Comparison of ENCODE assay signal across 16 mouse cellular contexts in the genomic region with DNA sequence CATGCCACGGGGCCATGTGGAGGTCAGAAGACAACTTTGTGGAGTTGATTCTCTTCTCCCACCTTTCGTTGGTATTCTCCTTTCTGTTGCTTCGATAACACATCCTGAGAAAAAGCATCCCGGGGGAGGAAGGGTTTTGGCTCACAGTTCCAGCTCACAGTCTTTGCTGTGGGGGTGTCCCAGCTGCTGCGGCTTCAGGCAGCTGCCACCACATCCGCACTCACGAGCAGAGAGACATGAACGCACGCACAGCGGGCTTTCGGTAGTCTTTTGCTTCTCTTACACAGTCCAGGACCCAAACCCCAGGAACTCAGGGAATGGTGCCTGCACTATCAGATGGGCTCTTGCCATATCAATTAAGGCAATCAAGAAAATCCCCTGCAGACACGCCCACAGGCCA. TPM values are rescaled to one million over a fixed set of nuclear protein-coding genes. Genes with fewer than 3 reads are reported as not detected.
A peak's percentile ranks its signal among the peaks of the same experiment; 100 is the strongest.
DNase-seq lines count a peak whose midpoint lies in the region; ATAC-seq lines count a peak whose summit lies in the region.
"Had no signal": no experiment of that assay in that cellular context is flagged by ENCODE, and none has a peak within 500 bp of the region (broad histone marks: within the 10 kb centered on the region; RNA-seq: fewer than 3 reads in every experiment).

No protein-coding gene starts in this region.

- H3K4me3 ChIP-seq in midbrain, embryonic 13.5 days (replicated peaks): no peak overlapping the region
- H3K4me3 ChIP-seq in midbrain, embryonic 15.5 days: no peak overlapping the region
- H3K4me3 ChIP-seq in forebrain, embryonic 16.5 days (replicated peaks; ENCODE audit: low read length): no peak overlapping the region
- H3K4me3 ChIP-seq: heart, embryonic 12.5 days; left cerebral cortex, adult 2 months; liver, embryonic 13.5 days had no signal

- no peaks in the 10 kb centered on the region for H3K36me3 ChIP-seq in midbrain, embryonic 13.5 days
- H3K36me3 ChIP-seq in midbrain, embryonic 15.5 days (replicated peaks): no peaks in the 10 kb centered on the region
- no peaks in the 10 kb centered on the region for H3K36me3 ChIP-seq in forebrain, embryonic 16.5 days (ENCODE audit: control insufficient read depth, insufficient read depth)
- H3K36me3 ChIP-seq: heart, embryonic 12.5 days had no signal

- 78% methylated on average over 12 of the region's 12 CpGs for WGBS in midbrain, embryonic 13.5 days
- 76% methylated on average over 12 of the region's 12 CpGs for whole genome bisulfite sequencing in midbrain, embryonic 15.5 days
- WGBS in forebrain, embryonic 16.5 days: 80% methylated on average over 12 of the region's 12 CpGs

- 0 out of 2 replicates have a peak overlapping the region, but pooled peaks have one; percentile 17 for H3K27ac ChIP-seq in midbrain, embryonic 13.5 days
- no peak overlapping the region for H3K27ac ChIP-seq in midbrain, embryonic 15.5 days
- no peak overlapping the region for H3K27ac ChIP-seq in forebrain, embryonic 16.5 days (ENCODE audit: low read length)
- H3K27ac ChIP-seq: left cerebral cortex, adult 2 months; liver, embryonic 13.5 days had no signal

- DNase-seq in frontal cortex, postnatal 36 days (ENCODE audit: low spot score in 2 of 2): peak; percentile 21 to 35
- no peak for DNase-seq in frontal cortex, postnatal 10 days (ENCODE audit: low spot score in 2 of 2)
- peak; percentile 61 for DNase-seq in brain, adult 2 months (ENCODE audit: low read depth, low spot score)
- peak; percentile 32 for DNase-seq in thymus, postnatal 0 days (ENCODE audit: low spot score)
- DNase-seq in cerebellum, adult 9-10 months: no peak
- DNase-seq: cerebellum, adult 11-12 months; gastrocnemius, postnatal 10 days; kidney, adult 11 months; liver, embryonic 13.5 days; right cerebral cortex, postnatal 4 days had no signal

- H3K4me1 ChIP-seq in midbrain, embryonic 13.5 days (replicated peaks): peaks cover 64% of the 10 kb centered on the region
- peaks cover 46% of the 10 kb centered on the region for H3K4me1 ChIP-seq in midbrain, embryonic 15.5 days
- H3K4me1 ChIP-seq in forebrain, embryonic 16.5 days (replicated peaks; ENCODE audit: control insufficient read depth, insufficient read depth, low read length): peaks cover 19% of the 10 kb centered on the region

- H3K4me2 ChIP-seq in midbrain, embryonic 13.5 days (replicated peaks): no peak overlapping the region
- no peak overlapping the region for H3K4me2 ChIP-seq in midbrain, embryonic 15.5 days
- no peak overlapping the region for H3K4me2 ChIP-seq in forebrain, embryonic 16.5 days (ENCODE audit: low read length)
- H3K4me2 ChIP-seq: heart, embryonic 12.5 days; liver, embryonic 13.5 days had no signal

- H3K9ac ChIP-seq in midbrain, embryonic 13.5 days (replicated peaks): no peak overlapping the region
- no peak overlapping the region for H3K9ac ChIP-seq in midbrain, embryonic 15.5 days
- no peak overlapping the region for H3K9ac ChIP-seq in forebrain, embryonic 16.5 days (replicated peaks; ENCODE audit: low read depth, low read length)
- H3K9ac ChIP-seq: heart, embryonic 12.5 days; liver, embryonic 13.5 days had no signal

- H3K9me3 ChIP-seq in midbrain, embryonic 13.5 days: no peaks in the 10 kb centered on the region
- H3K9me3 ChIP-seq in midbrain, embryonic 15.5 days: no peaks in the 10 kb centered on the region
- no peaks in the 10 kb centered on the region for H3K9me3 ChIP-seq in forebrain, embryonic 16.5 days (ENCODE audit: control insufficient read depth, low read length)
- H3K9me3 ChIP-seq: heart, embryonic 12.5 days; liver, embryonic 13.5 days had no signal

- H3K27me3 ChIP-seq in midbrain, embryonic 13.5 days: 0 out of 2 replicates have a peak, but pooled peaks cover 5% of the 10 kb centered on the region
- no peaks in the 10 kb centered on the region for H3K27me3 ChIP-seq in midbrain, embryonic 15.5 days (replicated peaks)
- H3K27me3 ChIP-seq in forebrain, embryonic 16.5 days (replicated peaks; ENCODE audit: control insufficient read depth, insufficient read depth, low read length): no peaks in the 10 kb centered on the region; the same call in 1 of the 2 replicates
- H3K27me3 ChIP-seq: heart, embryonic 12.5 days; liver, embryonic 13.5 days had no signal

- no peak for ATAC-seq in midbrain, embryonic 13.5 days
- no peak for ATAC-seq in midbrain, embryonic 15.5 days (replicated peaks)
- ATAC-seq in forebrain, embryonic 16.5 days: no peak
- ATAC-seq: lung, postnatal 0 days had no signal

RNA-seq across cellular contexts. Expression of gene Galnt10, which starts 37.9 kb away (rescaled TPM):
- polyA plus RNA-seq in midbrain, embryonic 13.5 days (2015; fragmentation: Nextera tagmentation; extraction: Ambion mirVana): 13.0 and 15.6 TPM in 2 replicates
- polyA plus RNA-seq in midbrain, embryonic 15.5 days (2015; fragmentation: Nextera tagmentation; extraction: Ambion mirVana): 16.4 and 16.5 TPM in 2 replicates
- 22.9 and 25.1 TPM in 2 replicates for polyA plus RNA-seq in thymus, postnatal 0 days (2015; fragmentation: Nextera tagmentation; extraction: Ambion mirVana)
- polyA plus RNA-seq in forebrain, embryonic 16.5 days (2015; fragmentation: Nextera tagmentation; extraction: Ambion mirVana): 12.8 and 13.3 TPM in 2 replicates

Comparison
In these comparisons a context has a peak if more than half of its experiments do, and no peak if none do; other contexts are left out.
1. DNase-seq: peak in frontal cortex, postnatal 36 days (2 of 2), brain, adult 2 months (single experiment) and thymus, postnatal 0 days (single experiment); none in frontal cortex, postnatal 10 days (0 of 2) and cerebellum, adult 9-10 months (single experiment).